Mouse (Mus musculus) left cerebral cortex, adult 8-10 months (tissue): Measurements from ENCODE around the gene Oosp2. TPM values are rescaled to one million over a fixed set of nuclear protein-coding genes. Genes with fewer than 3 reads are reported as not detected.

ENCODE experiments used
- DNase-seq, 2 experiments: peaks; one replicate each; pipeline ENCODE4 v3.0.0; 2022; ENCODE audit warnings: low spot score in 2 of 2
- total RNA-seq, 4 experiments: library from RNA; stranded (reverse); gene quantifications; 2 replicates each; pipeline ENCODE4 v1.2.4; 2022

Gene Oosp2
- total RNA-seq, result not detected

DNA sequence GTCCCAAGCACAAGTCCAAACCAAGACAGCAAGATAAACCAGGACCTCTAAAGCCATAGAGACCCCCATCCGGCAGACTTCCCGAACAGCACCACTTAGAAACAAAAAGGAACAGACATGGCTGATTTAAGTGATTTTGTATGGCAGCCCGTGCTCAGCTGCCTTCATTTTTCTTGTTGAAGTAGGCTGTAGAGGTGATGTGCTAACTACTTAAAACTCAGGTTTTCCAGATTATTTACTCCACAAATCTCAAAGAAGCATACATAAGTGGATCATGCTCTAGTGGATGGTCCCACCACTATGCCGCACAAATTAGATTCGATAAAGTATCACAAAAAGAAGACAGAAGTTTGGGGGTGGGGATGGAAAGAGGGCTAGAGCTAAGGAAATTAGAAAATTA, at the start of gene Oosp2:
TSS of gene Oosp2 (minus strand) at position 101 of the 400 bp plus-strand sequence.
- DNase-seq, result no peak

DNA sequence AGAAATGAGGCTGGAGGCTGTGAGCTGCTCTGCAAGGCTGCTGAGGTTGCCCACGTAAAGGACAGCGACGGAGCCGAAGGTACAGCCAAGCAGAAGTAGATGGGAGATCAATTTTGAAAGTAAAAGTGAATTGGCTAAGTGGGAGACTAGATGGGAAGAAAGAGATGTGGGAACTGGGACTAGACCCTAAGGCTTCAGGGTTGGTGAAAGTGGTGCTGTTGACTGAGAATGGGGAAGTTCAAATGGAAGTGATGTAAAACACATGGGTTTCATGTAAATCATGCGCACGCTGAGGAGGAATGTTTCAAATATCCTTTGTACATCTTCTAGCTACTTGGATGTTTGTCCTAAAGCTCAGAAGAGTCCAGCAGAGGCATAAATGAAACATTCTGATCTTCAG, 38.0 kb upstream of the Oosp2 start:
- DNase-seq, result no peak

DNA sequence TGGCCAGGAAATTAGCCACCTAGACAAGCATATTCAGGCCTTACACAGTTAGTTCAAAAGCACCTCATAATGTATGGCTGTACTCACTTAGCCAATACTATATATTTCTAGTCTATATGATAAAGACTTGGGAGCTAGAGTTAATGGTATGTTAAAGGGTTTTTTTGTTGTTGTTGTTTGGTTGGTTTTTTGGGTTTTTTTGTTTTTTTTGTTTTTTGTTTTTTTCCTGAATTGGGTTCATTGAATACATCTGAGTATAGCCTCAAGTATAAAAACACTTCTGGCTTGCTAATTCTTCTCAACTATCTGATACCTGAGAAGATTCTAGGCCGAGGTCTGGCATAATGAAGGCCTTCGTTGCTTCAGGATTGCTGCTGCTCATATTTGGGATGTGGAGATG, 36.4 kb upstream of the Oosp2 start, which contains the start of gene Oosp3:
TSS of gene Oosp3 (plus strand) at position 301 of the 400 bp plus-strand sequence.
- no peak for DNase-seq

DNA sequence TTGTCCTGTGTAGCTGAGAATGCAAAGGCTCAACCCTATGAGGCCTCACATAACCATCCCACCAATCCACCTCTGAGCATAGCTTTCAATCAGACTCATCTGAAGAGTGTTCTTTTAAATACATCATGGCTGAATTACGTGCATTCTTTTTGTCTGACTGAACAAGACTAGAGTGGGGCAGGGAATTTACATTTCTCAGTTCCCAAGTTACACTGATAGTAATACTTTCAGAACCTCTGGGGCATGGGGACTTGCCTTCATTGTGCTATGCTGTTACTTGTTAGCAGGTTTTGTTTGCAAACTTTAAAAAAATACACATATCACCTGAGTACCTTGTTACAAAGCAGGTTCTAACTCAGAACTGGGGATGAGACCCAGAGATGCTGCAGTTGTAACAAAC, 31.1 kb upstream of the Oosp2 start:
- no peak for DNase-seq

DNA sequence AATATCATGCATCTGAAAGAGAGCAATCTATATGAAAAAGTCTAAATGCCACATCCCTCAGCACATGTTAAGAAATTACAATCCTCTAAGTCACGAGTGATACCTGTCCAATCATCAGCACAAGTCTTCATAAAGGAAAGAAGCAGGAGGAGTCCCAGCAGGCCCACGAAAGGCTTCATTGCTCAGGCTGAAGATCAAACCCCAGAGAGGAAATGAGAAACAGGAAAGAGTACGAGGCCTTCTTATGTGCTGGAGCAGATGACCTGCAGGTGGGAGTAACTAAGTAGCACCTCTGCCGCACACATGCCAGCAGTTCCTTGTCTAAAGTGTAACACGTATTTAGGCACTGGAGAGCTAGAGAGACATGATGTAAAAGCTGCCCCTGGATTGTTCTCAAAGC, 30.5 kb upstream of the Oosp2 start, which contains the start of gene Oosp1:
TSS of gene Oosp1 (minus strand) at position 312 of the 400 bp plus-strand sequence.
- DNase-seq, result no peak

DNA sequence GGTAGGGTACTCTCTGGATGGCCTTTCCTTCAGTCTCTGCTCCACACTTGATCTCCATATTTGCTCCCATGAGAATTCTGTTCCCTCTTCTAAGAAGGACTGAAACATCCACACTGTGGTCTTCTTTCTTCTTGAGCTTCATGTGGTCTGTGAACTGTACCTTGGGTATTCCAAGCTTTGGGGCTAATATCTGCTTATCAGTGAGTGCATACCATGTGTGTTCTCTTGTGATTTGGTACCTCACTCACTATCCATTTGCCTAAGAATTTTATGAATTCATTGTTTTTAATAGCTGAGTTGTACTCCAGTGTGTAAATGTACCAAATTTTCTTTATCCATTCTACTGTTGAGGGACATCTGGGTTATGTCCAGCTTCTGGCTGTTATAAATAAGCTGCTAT, 1.2 kb upstream of the Oosp2 start:
- DNase-seq, result no peak

DNA sequence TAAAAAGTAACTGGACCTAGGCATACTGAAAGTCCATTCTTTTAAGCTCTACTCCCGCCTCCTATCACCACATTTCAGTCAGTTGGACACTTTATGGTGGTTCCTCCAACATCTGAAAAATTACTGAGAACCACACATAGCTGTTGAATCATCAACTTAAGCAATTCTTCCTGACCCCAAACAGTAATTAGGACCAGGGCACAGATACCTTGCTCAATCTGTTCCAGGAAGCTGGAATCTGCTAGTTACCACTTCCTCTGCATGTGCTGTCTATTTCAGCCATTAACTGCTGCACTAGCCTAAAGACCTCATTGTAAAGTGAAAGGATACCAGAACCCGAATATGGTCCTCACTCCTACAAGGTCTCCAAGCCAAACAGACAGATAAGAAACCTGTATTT, 1.2 kb downstream of the Oosp2 start:
- DNase-seq, result no peak

DNA sequence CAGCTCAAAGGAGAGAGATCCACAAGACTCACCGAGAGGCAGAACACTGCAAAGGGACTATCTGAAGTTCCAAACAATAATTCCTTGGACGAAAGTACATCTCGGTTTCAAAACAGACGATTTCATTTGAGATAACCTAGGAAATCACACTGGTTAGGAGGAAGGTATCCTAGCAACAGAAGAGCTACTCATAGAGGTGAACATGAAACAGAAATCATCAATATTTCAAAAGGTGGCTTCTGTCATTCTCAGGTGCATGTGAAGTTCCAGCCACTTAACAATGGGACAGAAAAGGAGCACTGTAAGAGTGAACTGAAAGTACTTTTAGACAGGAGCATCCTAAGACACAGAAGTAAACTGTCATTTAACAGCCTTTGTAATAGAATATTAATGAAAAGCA, 10.8 kb downstream of the Oosp2 start:
- no peak for DNase-seq

DNA sequence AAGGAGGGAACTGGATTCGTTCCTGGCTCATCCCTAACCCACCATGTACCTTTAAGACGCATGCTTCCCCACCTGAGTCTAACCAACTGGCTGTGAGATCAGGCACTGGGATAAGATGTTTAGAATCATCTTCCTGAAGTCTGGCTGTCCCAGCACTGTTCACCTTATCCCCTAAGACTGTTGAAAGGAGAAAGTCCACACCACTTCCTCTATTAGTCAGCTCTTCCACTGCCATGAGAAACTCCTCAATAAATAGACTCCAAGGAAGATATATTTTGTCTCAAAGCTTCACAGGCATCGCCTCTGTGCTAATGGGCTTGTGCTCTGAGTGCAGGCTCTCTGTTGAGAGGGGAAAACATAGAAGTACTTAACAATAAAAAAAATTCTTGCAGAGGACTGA, 14.2 kb downstream of the Oosp2 start:
- DNase-seq, result no peak

DNA sequence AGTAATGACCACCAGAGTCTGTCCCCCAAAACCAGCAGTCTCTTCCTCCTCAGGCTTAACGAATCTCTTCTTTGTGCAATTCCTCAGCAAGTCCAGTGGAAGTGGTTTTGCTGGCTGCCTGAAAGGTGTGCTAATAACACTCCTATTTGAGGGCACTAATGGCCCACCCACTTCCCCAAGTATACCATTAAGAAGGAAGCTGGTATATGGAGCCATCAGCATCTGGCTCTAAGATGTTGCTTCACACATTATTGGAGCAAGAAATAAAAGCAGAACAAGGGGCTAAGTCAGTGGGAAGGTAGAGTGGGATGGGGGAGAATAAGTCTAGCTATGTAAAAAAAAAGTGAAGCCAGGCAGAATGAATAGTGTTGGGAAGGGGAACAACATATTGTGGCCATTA, 19.6 kb downstream of the Oosp2 start, which contains the start of gene Ms4a3:
TSS of gene Ms4a3 (minus strand) at position 120 of the 400 bp plus-strand sequence.
- DNase-seq, result no peak

DNA sequence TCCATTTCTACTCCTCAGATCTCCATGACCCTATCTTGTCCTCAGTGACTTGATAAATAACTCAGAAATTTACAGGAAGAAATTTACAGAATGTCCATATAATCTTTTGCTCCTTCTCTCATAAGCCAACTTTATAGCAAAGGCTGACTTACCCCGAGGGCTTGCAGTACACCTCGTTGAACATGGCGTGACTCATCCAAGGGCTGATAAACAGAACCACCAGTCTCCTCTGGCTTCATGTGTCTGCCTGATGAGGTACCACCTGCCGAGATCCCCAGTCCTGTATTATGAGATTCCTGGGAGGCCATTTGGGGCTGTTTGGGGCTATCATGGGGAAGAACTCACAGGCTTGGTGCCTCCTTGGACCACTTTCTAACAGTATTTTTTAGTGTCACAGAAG, 21.3 kb downstream of the Oosp2 start:
- DNase-seq, result no peak

DNA sequence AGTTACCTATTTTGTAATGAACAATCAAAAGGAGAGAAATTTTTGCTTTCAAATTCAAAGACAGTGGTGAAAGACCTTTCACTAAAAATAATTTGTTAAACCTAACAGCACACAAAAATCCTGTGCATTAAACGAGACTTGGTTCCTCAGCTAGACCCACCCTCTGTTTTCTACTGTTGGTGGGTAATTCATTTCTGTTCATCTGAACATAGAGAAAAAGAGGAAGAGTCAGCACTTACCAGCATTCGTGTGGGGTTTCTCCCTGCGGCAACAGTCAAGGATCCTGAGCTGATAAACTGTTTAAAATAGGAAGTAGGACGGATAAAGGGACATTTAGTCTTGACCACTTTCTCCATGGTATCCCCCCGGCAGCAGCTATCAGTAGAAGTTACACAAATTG, 24.8 kb downstream of the Oosp2 start:
- no peak for DNase-seq

DNA sequence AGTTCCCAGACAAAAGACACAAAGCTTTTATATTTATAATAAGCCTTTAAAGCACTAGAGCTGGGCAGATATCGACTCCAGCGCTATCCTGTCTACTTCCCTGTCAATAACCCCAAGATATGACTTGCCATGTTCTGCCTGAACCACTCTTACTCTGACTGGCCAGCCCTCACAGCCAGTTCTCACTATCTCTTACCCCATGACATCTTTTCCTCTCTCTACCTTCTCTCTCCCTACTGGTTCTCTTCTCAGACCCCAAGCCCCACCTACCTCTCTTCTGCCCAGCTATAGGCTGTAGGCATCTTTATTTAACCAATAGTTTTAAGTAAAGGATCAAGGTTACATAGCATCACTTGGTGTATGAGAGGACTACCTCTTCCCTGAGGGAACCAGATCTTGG, 26.0 kb downstream of the Oosp2 start:
- DNase-seq, result no peak

DNA sequence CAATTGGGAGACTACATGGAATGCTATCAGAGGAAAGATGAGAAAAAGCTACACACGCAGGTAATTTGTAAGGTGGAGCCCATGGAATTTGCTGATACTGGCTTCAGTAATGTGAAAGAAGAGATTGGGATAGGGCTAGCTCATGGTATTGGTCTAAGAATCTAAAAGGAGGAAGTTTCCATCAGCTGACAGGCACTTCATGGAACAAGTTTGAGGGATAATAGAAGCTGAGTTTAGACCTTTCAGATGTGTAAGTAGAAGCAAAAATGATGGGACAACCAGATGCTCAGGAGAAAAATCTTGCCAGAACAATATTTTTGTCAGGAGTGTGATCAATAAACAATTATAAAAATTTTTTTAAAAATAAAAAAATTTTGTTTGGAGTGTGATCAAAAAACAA, 26.6 kb downstream of the Oosp2 start:
- no peak for DNase-seq

DNA sequence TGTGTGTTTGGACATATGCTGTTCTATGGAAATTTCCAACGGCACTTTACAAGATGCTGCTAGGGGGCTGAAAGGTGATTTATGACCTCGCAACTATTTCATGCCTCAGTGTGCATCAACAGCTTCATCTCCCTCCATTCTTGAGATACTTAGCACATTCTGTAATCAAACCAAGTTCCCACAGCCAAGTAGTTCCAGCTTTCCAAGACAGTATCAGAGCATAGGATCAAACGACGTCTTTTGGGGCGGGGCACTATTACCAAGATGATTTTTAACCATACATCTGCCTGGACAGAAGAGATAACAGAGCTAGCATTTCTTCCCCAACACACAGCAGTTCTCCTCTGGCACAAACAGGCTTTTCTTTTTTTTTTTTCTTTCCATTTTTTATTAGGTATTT, 35.1 kb downstream of the Oosp2 start:
- DNase-seq, result no peak

DNA sequence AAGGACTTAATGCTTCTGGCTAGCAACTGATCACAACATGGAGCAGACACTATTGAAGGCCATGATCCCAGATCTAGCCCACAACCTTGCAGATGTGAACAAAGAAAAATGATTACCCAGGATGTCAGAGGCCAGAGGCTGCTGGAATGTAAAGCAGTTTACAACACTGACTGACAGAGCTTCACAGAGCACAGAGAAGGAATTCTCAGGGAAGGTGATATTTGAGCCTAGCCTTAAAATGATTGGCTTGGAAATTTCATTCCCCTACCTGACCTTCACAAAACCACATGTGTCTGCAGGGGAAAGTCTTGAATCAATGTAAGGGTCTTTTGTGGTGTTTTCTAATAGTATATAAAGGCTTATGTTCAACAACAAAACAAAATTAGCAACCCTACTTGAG, 35.6 kb downstream of the Oosp2 start:
- DNase-seq, result no peak

DNA sequence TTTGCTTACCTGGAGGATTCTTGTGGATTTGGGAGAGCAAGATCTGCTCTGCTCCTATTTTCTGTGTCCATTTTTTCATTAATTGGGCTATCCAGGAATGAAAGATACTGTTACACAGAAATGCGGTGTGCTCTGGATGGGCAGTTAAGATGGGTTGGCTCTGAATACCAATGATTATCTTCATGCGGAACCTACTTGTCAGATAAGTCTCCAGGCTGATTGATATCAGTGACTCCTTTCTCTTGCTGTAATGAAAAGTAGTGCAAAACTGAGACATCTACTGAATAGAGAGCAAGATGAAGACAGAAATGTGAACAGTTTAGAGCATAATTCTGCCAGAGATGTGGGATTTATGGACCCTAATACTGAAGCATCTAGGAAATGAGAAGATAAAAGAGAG, 36.8 kb downstream of the Oosp2 start, which contains the start of gene Ms4a2:
TSS of gene Ms4a2 (minus strand) at position 169 of the 400 bp plus-strand sequence.
- DNase-seq, result no peak

DNA sequence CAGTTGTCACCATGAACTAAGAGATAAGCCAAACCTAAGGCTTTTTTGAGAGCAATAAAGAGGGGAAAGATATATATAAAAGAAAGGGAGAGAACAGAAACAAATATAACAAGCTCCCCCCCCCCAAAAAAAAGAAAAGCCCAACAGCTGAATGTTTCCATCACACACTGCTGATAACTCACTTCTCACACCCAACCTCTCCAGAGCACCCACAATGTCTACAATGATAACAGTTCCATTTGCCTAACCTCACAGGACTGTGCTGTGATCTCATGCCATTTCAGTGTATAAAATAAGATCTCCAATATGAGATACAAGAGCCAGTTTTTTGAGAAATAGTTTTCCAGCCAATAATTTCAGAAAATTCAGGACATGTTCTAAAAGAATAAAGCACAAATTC, 42.4 kb downstream of the Oosp2 start:
- DNase-seq, result no peak

DNA sequence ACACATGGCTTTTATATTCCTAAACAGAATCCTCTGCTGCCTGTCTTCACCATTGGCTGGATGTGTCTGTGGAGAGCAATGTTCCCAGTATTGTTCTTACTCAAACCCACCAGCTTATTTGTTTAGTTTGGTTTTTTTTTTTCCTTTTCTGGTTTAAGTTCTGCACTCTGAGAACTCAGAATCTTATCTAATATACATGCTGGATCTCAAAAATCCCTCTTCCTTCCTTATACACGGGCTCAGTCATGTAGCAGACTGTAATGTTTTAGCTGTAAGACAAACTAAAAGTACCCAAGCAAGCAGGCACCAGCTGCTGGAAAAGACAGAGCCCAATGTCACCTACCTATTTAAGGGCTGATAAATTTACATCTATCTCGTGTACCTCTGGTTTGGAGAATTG, 45.6 kb downstream of the Oosp2 start:
- DNase-seq, result no peak

DNA sequence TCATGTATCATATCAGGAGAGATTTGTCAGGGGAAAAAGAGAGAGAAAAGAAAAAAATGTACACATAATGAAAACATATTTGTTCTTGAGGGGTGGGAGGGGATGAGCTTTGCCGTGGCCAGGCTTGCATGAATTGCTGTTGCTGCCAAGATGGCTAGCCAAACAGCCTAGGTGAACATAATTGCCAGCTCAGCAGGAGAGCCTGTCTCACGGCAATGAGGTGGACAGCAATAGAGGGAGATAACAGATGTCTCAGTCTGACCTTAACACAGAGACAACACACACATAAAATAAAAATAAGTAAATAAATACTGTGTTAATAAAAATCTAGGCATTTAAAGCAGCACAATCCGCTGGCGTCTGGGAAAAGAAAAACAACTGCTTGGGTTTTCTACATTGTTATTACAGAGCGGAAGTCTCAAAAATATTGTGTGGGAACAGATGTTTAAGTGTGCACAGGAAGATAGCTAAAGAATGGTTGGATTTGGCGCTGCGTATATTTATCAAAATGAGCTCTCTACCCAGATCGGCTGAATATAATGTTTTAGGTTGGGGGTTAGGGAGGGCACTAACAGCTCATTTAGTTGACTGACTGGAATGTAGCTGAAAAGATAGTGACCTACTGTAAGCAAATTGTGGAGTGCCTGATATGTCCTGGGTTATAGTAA, 46.4 kb downstream of the Oosp2 start:
- no peak for DNase-seq

DNA sequence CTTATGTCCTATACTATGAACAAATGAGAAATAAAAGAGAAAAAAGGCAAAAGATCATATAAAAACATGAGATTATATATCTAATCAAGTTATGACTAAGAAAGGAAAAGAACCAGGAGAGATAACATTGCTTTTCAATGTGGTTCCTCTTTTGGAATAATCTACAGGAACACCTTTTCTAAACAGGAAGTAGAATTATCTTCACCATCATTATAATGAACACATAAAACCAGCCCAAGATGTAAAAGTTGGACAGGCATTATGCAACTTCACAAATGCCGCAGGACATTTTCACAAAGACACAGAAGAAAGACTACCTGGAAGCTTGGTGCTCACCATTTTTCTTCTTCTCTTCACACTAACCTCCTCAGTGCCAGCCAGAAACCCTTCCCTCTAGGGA, 47.3 kb downstream of the Oosp2 start:
- no peak for DNase-seq

DNA sequence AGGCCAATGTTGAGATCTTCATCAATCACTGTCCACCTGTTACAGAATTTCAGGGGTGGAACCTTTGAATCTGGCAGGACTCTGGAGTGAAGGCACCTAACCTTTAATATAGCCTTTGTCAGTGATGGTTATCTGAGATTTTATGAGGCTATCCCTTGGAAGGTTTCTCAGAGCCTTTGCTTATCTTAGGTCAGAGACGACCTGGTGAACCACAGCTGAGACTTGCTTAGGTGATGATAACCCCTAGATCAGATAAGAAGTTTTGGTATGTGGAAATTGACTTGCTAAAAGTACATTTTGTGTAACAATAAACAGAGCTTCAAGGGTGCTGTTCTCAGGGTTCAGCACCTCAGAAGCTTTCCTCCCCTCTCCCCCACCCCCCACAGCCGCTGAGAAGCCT, 48.1 kb downstream of the Oosp2 start:
- DNase-seq, result no peak

DNA sequence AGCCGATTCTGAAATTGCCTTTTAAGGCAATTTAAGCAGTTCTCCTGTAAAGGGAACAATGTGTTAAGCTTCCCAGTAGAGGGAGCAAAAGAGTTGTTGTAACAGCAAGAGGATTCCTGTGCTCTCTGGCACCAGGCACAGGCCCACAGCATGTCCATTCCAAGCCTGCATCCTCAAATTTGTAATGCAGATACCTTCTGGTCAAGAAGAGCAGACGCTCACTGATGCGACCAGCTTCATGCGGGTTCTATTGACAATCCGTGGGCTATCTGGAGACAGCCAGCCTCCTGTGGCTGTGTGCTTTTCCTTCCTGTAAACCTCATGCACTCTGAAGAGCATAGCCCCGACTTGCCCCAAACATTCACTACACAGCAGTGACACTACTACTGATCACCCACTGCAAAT, 48.8 kb downstream of the Oosp2 start:
- peak in 1 of 2 experiments; percentile 6 for DNase-seq

DNA sequence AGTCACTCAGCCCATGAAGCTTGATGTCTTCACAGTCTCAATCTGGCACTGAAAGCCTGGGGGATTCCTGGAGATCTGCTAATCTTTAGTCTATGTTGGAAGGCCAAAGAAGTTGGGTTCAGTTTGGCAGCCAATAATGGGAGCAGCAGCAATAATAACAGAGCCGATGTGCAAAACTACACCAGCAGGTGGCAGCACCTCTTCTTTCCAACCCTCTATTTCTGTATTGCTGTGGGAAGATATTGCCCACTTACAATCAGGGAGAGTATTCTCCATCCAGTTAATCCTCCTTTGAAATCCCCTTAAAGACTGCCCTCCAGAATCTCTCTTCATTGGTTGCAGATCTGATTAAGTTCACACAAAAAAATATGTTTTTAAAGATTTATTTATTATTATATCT, 52.2 kb downstream of the Oosp2 start:
- DNase-seq, result peak in 1 of 2 experiments; percentile 20
